Mouse (Mus musculus): ENCODE measurements around the gene Mpnd. TPM values are rescaled to one million over a fixed set of nuclear protein-coding genes. Genes with fewer than 3 reads are reported as not detected.

The Mpnd gene
- 67.6 and 68.3 TPM in 2 replicates for polyA plus RNA-seq (2014; fragmentation: Nextera tagmentation; extraction: Ambion mirVana)

- H3K27me3 ChIP-seq (ENCODE audit: control insufficient read depth, insufficient read depth, low read length), result peaks cover 6% of the 10 kb centered on the region
- WGBS (ENCODE audit: insufficient replicate concordance), result 28% methylated on average over 13 of the region's 13 CpGs
- no peaks in the 10 kb centered on the region for H3K36me3 ChIP-seq (ENCODE audit: control insufficient read depth, insufficient read depth, low read length)
- peaks cover 18% of the 10 kb centered on the region for H3K4me1 ChIP-seq (ENCODE audit: control insufficient read depth, insufficient read depth, low read length)
- no peaks in the 10 kb centered on the region for H3K9me3 ChIP-seq (replicated peaks; ENCODE audit: control insufficient read depth, low read length)
- no peak within 1 kb of the TSS for H3K27ac ChIP-seq (ENCODE audit: low read depth, low read length)
- 0 out of 2 replicates have a peak within 1 kb of the TSS, but pooled peaks have one; percentile 34 for H3K9ac ChIP-seq (ENCODE audit: low read depth, low read length)
- no peak for ATAC-seq (replicated peaks; ENCODE audit: insufficient number of reproducible peaks, low FRiP score, low TSS enrichment)
- peak within 1 kb of the TSS; percentile 35 for H3K4me2 ChIP-seq
- H3K4me3 ChIP-seq (ENCODE audit: low read depth, low read length), result peak within 1 kb of the TSS; percentile 22
Observed at GRCm38 (mm10) chr17:56005415-56006061, at the start of gene Mpnd, which contains the start of gene Stap2. TSS of gene Mpnd (plus strand) at chr17:56005711. TSS of gene Stap2 (minus strand) at chr17:56005584.

- no peak for ATAC-seq (replicated peaks; ENCODE audit: insufficient number of reproducible peaks, low FRiP score, low TSS enrichment)
- Histone ChIP-seq H3K4me3 (ENCODE audit: low read depth, low read length) (peak overlapping the region; percentile 46), H3K9ac (ENCODE audit: low read depth, low read length) (peak overlapping the region; percentile 46)
Observed at GRCm38 (mm10) chr17:55956129-55956528, 49.4 kb upstream of the Mpnd start.

DNA sequence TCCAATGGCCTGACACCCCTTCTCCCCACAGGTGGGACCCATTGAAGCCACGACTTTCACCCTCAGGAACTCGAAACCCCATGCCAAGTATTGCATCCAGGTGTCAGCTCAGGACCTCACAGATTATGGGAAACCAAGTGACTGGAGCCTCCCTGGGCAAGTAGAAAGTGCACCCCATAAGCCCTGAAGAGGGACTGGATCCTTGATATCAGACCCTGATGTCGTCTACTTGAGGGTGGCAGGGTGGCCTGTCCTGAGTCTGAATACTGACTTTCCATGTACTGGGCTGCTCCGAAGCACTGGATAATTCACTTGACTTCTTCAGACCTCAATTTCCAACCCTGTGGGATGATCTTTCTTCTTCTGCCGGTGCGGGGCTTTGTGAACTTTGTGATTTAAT lies 48.9 kb upstream of the Mpnd start:
- peaks cover 21% of the 10 kb centered on the region for H3K27me3 ChIP-seq (ENCODE audit: control insufficient read depth, insufficient read depth, low read length)
- H3K9me3 ChIP-seq (replicated peaks; ENCODE audit: control insufficient read depth, low read length), result no peaks in the 10 kb centered on the region
- H3K27ac ChIP-seq (ENCODE audit: low read depth, low read length), result no peak overlapping the region
- H3K4me1 ChIP-seq (ENCODE audit: control insufficient read depth, insufficient read depth, low read length), result peaks cover 13% of the 10 kb centered on the region
- H3K4me3 ChIP-seq (ENCODE audit: low read depth, low read length), result peak overlapping the region; percentile 46
- H3K36me3 ChIP-seq (ENCODE audit: control insufficient read depth, insufficient read depth, low read length), result no peaks in the 10 kb centered on the region
- H3K9ac ChIP-seq (ENCODE audit: low read depth, low read length), result peak overlapping the region; percentile 46; the same call in 1 of the 2 replicates
- no peak for ATAC-seq (replicated peaks; ENCODE audit: insufficient number of reproducible peaks, low FRiP score, low TSS enrichment)
- 41% methylated on average over 6 of the region's 6 CpGs for WGBS (ENCODE audit: insufficient replicate concordance)
- H3K4me2 ChIP-seq, result peak overlapping the region; percentile 78

More at GRCm38 (mm10) chr17:55956129-55956528, 49.4 kb upstream of the Mpnd start:
- H3K4me1 ChIP-seq (ENCODE audit: control insufficient read depth, insufficient read depth, low read length), result peaks cover 13% of the 10 kb centered on the region
- no peaks in the 10 kb centered on the region for H3K36me3 ChIP-seq (ENCODE audit: control insufficient read depth, insufficient read depth, low read length)
- WGBS (ENCODE audit: insufficient replicate concordance), result under 1% methylated on average over 26 of the region's 26 CpGs
- H3K9me3 ChIP-seq (replicated peaks; ENCODE audit: control insufficient read depth, low read length), result no peaks in the 10 kb centered on the region
- no peak overlapping the region for H3K27ac ChIP-seq (ENCODE audit: low read depth, low read length)
- H3K4me2 ChIP-seq, result peak overlapping the region; percentile 78
- H3K27me3 ChIP-seq (ENCODE audit: control insufficient read depth, insufficient read depth, low read length), result peaks cover 21% of the 10 kb centered on the region

GRCm38 (mm10) chr17:55957168-55957567 lies 48.3 kb upstream of the Mpnd start:
- WGBS (ENCODE audit: insufficient replicate concordance), result 15% methylated on average over 9 of the region's 9 CpGs
- Histone ChIP-seq H3K27ac (ENCODE audit: low read depth, low read length) (no peak overlapping the region), H3K9me3 (replicated peaks; ENCODE audit: control insufficient read depth, low read length) (no peaks in the 10 kb centered on the region), H3K27me3 (ENCODE audit: control insufficient read depth, insufficient read depth, low read length) (peaks cover 21% of the 10 kb centered on the region), H3K4me2 (no peak overlapping the region), H3K36me3 (ENCODE audit: control insufficient read depth, insufficient read depth, low read length) (peaks cover 2% of the 10 kb centered on the region; the same call in 1 of the 2 replicates), H3K4me1 (ENCODE audit: control insufficient read depth, insufficient read depth, low read length) (peaks cover 13% of the 10 kb centered on the region), H3K4me3 (ENCODE audit: low read depth, low read length) (no peak overlapping the region), H3K9ac (ENCODE audit: low read depth, low read length) (no peak overlapping the region)
- ATAC-seq (replicated peaks; ENCODE audit: insufficient number of reproducible peaks, low FRiP score, low TSS enrichment), result no peak

DNA sequence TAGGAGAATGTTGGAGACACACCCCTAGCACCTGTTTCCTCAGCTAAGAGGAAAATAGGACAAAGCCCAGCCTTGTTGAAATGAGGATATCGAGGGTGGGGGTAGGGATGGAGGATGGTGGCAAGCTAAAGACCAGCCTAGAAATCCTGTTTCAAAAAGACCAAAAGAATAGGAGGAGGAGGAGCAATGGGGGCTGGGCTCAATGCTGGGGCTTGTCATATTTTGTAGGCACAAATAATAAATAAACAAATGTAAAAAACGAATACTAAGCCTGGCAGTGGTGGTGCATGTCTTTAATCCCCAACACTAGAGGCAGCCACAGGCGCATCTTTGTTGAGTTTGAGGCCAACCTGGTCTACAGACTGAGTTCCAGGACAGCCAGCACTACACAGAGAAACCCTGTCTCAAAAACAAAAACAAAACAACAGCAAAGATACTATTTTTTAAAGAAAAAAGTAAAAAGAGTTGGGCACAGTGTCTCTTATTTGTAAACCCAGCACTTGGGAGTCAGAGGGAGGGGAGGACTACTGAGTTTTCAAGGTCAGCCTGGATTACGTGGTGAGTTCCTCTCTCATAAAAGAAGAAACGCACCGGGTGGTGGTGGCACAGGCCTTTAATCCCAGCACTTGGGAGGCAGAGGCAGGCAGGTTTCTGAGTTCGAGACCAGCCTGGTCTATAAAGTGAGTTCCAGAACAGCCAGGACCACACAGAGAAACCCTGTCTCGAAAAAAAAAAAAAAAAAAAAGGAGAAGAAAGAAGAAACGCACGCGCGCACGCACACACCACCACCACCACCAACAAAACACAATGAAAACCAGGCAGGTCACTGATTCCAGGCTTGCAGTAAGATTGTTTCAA lies 47.6 kb upstream of the Mpnd start:
- Histone ChIP-seq H3K27me3 (ENCODE audit: control insufficient read depth, insufficient read depth, low read length) (peaks cover 21% of the 10 kb centered on the region), H3K4me1 (ENCODE audit: control insufficient read depth, insufficient read depth, low read length) (peaks cover 13% of the 10 kb centered on the region), H3K36me3 (ENCODE audit: control insufficient read depth, insufficient read depth, low read length) (peaks cover 2% of the 10 kb centered on the region; the same call in 1 of the 2 replicates), H3K4me2 (peak overlapping the region; percentile 74), H3K9ac (ENCODE audit: low read depth, low read length) (peak overlapping the region; percentile 72), H3K9me3 (replicated peaks; ENCODE audit: control insufficient read depth, low read length) (no peaks in the 10 kb centered on the region), H3K4me3 (ENCODE audit: low read depth, low read length) (peak overlapping the region; percentile 58), H3K27ac (ENCODE audit: low read depth, low read length) (peak overlapping the region; percentile 93; the same call in 1 of the 2 replicates)
- no peak for ATAC-seq (replicated peaks; ENCODE audit: insufficient number of reproducible peaks, low FRiP score, low TSS enrichment)
- 79% methylated on average over 13 of the region's 13 CpGs for WGBS (ENCODE audit: insufficient replicate concordance)

DNA sequence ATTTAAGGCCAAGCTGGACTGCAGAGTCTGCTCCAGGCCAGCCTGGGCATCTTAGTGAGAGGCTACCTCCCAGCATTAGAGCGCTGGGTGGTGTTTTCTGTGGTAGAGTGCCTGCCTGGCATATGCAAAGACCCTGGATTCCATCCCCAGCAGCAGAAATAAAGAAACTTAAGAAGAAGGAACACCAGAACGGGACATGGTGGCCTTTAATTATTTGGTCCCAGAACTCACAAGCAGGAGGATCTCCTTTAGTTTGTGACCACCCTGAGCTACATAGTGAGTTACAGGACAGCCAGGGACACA lies 47.0 kb upstream of the Mpnd start:
- no peak for ATAC-seq (replicated peaks; ENCODE audit: insufficient number of reproducible peaks, low FRiP score, low TSS enrichment)
- peaks cover 13% of the 10 kb centered on the region for H3K4me1 ChIP-seq (ENCODE audit: control insufficient read depth, insufficient read depth, low read length)
- H3K27ac ChIP-seq (ENCODE audit: low read depth, low read length), result peak overlapping the region; percentile 93
- peaks cover 21% of the 10 kb centered on the region for H3K27me3 ChIP-seq (ENCODE audit: control insufficient read depth, insufficient read depth, low read length)
- peak overlapping the region; percentile 58 for H3K4me3 ChIP-seq (ENCODE audit: low read depth, low read length)
- peak overlapping the region; percentile 72 for H3K9ac ChIP-seq (ENCODE audit: low read depth, low read length)
- 24% methylated on average over 2 of the region's 2 CpGs for WGBS (ENCODE audit: insufficient replicate concordance)
- H3K36me3 ChIP-seq (ENCODE audit: control insufficient read depth, insufficient read depth, low read length), result peaks cover 2% of the 10 kb centered on the region; the same call in 1 of the 2 replicates
- H3K4me2 ChIP-seq, result peak overlapping the region; percentile 74
- H3K9me3 ChIP-seq (replicated peaks; ENCODE audit: control insufficient read depth, low read length), result no peaks in the 10 kb centered on the region

GRCm38 (mm10) chr17:55958918-55959728 lies 46.4 kb upstream of the Mpnd start, which contains the start of gene Yju2:
TSS of gene Yju2 (plus strand) at chr17:55959099.
- under 1% methylated on average over 46 of the region's 46 CpGs for whole genome bisulfite sequencing (ENCODE audit: insufficient replicate concordance)
- ATAC-seq (replicated peaks; ENCODE audit: insufficient number of reproducible peaks, low FRiP score, low TSS enrichment), result peak; percentile 89
- Histone ChIP-seq H3K9me3 (replicated peaks; ENCODE audit: control insufficient read depth, low read length) (no peaks in the 10 kb centered on the region), H3K4me1 (ENCODE audit: control insufficient read depth, insufficient read depth, low read length) (peaks cover 13% of the 10 kb centered on the region), H3K4me2 (peak within 1 kb of the TSS; percentile 74), H3K9ac (ENCODE audit: low read depth, low read length) (peak within 1 kb of the TSS; percentile 72), H3K4me3 (ENCODE audit: low read depth, low read length) (peak within 1 kb of the TSS; percentile 58), H3K27me3 (ENCODE audit: control insufficient read depth, insufficient read depth, low read length) (peaks cover 19% of the 10 kb centered on the region), H3K36me3 (ENCODE audit: control insufficient read depth, insufficient read depth, low read length) (peaks cover 2% of the 10 kb centered on the region; the same call in 1 of the 2 replicates), H3K27ac (ENCODE audit: low read depth, low read length) (peak within 1 kb of the TSS; percentile 93)
